Mouse (Mus musculus) lung, embryonic 16.5 days (tissue): ENCODE measurements around the gene Nom1. TPM values are rescaled to one million over a fixed set of nuclear protein-coding genes. Genes with fewer than 3 reads are reported as not detected.
A peak's percentile ranks its signal among the peaks of the same experiment; 100 is the strongest.

Source experiments
- ATAC-seq: fragments of 200-750 bp; cut with Nextera tagmentation; 2 replicates; pipeline ENCODE4 v1.8.0; 2017; ENCODE audit warnings: low read depth, mild to moderate bottlenecking, moderate library complexity
- H3K27ac ChIP-seq: fragments of 300-500 bp; sonication (generic); 2 replicates; pipeline ENCODE4 v1.5.1; 2014; ENCODE audit warnings: mild to moderate bottlenecking, control low read depth, low read length
- H3K27me3 ChIP-seq: fragments of 300-500 bp; sonication (generic); 2 replicates; pipeline ENCODE4 v1.6.1; 2014; ENCODE audit warnings: low read depth, low read length, mixed read lengths; ENCODE audit not compliant: control insufficient read depth, insufficient read depth
- H3K36me3 ChIP-seq: fragments of 300-500 bp; sonication (generic); 2 replicates; pipeline ENCODE4 v1.6.1; 2014; ENCODE audit warnings: low read length; ENCODE audit not compliant: control insufficient read depth, insufficient read depth
- H3K4me1 ChIP-seq: fragments of 300-500 bp; sonication (generic); replicated peaks from 2 replicates; pipeline ENCODE4 v1.6.1; 2014; ENCODE audit warnings: low read length, mixed read lengths; ENCODE audit not compliant: control insufficient read depth, insufficient read depth
- H3K4me2 ChIP-seq: fragments of 300-500 bp; sonication (generic); 2 replicates; pipeline ENCODE4 v1.6.1; 2014; ENCODE audit warnings: low read depth, low read length, control low read depth
- H3K4me3 ChIP-seq: fragments of 300-500 bp; sonication (generic); 2 replicates; pipeline ENCODE4 v1.5.1; 2014; ENCODE audit warnings: mild to moderate bottlenecking, low read length, control low read depth
- H3K9ac ChIP-seq: fragments of 300-500 bp; sonication (generic); 2 replicates; pipeline ENCODE4 v1.6.1; 2014; ENCODE audit warnings: low read length, control low read depth
- H3K9me3 ChIP-seq: fragments of 300-500 bp; sonication (generic); 2 replicates; pipeline ENCODE4 v1.6.1; 2016; ENCODE audit warnings: low read length; ENCODE audit not compliant: control insufficient read depth
- WGBS: fragments of 180-500 bp; shearing (Covaris S2); extraction: QIAGEN DNeasy Blood & Tissue Kit; methylation state at CpG from one replicate; pipeline ENCODE4 v1.1.7; 2014; 5-methylcytosine and 5-hydroxymethylcytosine counted together
- polyA plus RNA-seq: library from polyadenylated mRNA; unstranded; fragments of >200 nt; fragmentation: Nextera tagmentation; extraction: Ambion mirVana; gene quantifications from 2 replicates; pipeline ENCODE4 v1.2.1, GENCODE M21; 2015

Nom1 gene
- polyA plus RNA-seq, 1 experiment from 2014 or later, result 25.0 TPM

- Histone ChIP-seq H3K27ac (no peak overlapping the region), H3K4me3 (no peak overlapping the region), H3K9ac (no peak overlapping the region), H3K9me3 (no peaks in the 10 kb centered on the region), H3K4me2 (no peak overlapping the region), H3K36me3 (no peaks in the 10 kb centered on the region), H3K4me1 (peaks cover 12% of the 10 kb centered on the region), H3K27me3 (peaks cover 96% of the 10 kb centered on the region)
- WGBS, result 6% methylated on average over 1 of the region's 1 CpGs
- ATAC-seq, result no peak
These were observed 41.6 kb downstream of the Nom1 start for GRCm38 (mm10) chr5:29476021-29476420.

GRCm38 (mm10) chr5:29477474-29478207 lies 43.2 kb downstream of the Nom1 start:
- Histone ChIP-seq H3K36me3 (no peaks in the 10 kb centered on the region), H3K4me1 (peaks cover 12% of the 10 kb centered on the region), H3K4me3 (peak overlapping the region; percentile 43), H3K27ac (no peak overlapping the region), H3K9ac (peak overlapping the region; percentile 7; the same call in 1 of the 2 replicates), H3K4me2 (peak overlapping the region; percentile 68), H3K27me3 (peaks cover 96% of the 10 kb centered on the region), H3K9me3 (no peaks in the 10 kb centered on the region)
- WGBS, result under 1% methylated on average over 63 of the region's 73 CpGs
- ATAC-seq, result peak; percentile 40; the same call in 1 of the 2 replicates

- H3K27me3 ChIP-seq, result peaks cover 97% of the 10 kb centered on the region
- H3K27ac ChIP-seq, result no peak within 1 kb of the TSS
- peak within 1 kb of the TSS; percentile 7; the same call in 1 of the 2 replicates for H3K9ac ChIP-seq
- H3K36me3 ChIP-seq, result no peaks in the 10 kb centered on the region
- peak within 1 kb of the TSS; percentile 68 for H3K4me2 ChIP-seq
- WGBS, result under 1% methylated on average over 65 of the region's 65 CpGs
- H3K9me3 ChIP-seq, result no peaks in the 10 kb centered on the region
- peak; percentile 51; the same call in 1 of the 2 replicates for ATAC-seq
- peaks cover 12% of the 10 kb centered on the region for H3K4me1 ChIP-seq
- H3K4me3 ChIP-seq, result peak within 1 kb of the TSS; percentile 43
These were observed 44.0 kb downstream of the Nom1 start, which contains the start of gene Mnx1 for GRCm38 (mm10) chr5:29478208-29479197. Gene Mnx1, minus strand, starts transcription at chr5:29478470.

GRCm38 (mm10) chr5:29479198-29479593 lies 44.7 kb downstream of the Nom1 start:
- Histone ChIP-seq H3K9ac (no peak overlapping the region), H3K36me3 (no peaks in the 10 kb centered on the region), H3K4me2 (no peak overlapping the region), H3K4me3 (no peak overlapping the region), H3K9me3 (no peaks in the 10 kb centered on the region), H3K27me3 (peaks cover 97% of the 10 kb centered on the region), H3K4me1 (peaks cover 12% of the 10 kb centered on the region), H3K27ac (no peak overlapping the region)
- peak; percentile 46; the same call in 1 of the 2 replicates for ATAC-seq
- 1% methylated on average over 14 of the region's 14 CpGs for WGBS

- no peak overlapping the region for H3K9ac ChIP-seq
- ATAC-seq, result no peak
- no peak overlapping the region for H3K27ac ChIP-seq
- H3K27me3 ChIP-seq, result peaks cover 93% of the 10 kb centered on the region
- no peaks in the 10 kb centered on the region for H3K4me1 ChIP-seq
- WGBS, result 10% methylated on average over 4 of the region's 4 CpGs
- H3K36me3 ChIP-seq, result no peaks in the 10 kb centered on the region
- H3K4me3 ChIP-seq, result no peak overlapping the region
- H3K9me3 ChIP-seq, result no peaks in the 10 kb centered on the region
- H3K4me2 ChIP-seq, result no peak overlapping the region
These were observed 49.3 kb downstream of the Nom1 start for GRCm38 (mm10) chr5:29483801-29484200.

GRCm38 (mm10) chr5:29484965-29485940 lies 50.8 kb downstream of the Nom1 start:
- no peaks in the 10 kb centered on the region for H3K4me1 ChIP-seq
- H3K36me3 ChIP-seq, result no peaks in the 10 kb centered on the region
- H3K27ac ChIP-seq, result no peak overlapping the region
- H3K9me3 ChIP-seq, result no peaks in the 10 kb centered on the region
- H3K9ac ChIP-seq, result no peak overlapping the region
- no peak overlapping the region for H3K4me3 ChIP-seq
- ATAC-seq, result no peak
- H3K27me3 ChIP-seq, result peaks cover 88% of the 10 kb centered on the region
- H3K4me2 ChIP-seq, result no peak overlapping the region
- 1% methylated on average over 38 of the region's 38 CpGs for WGBS

GRCm38 (mm10) chr5:29485941-29486320 lies 51.5 kb downstream of the Nom1 start:
- Histone ChIP-seq H3K4me1 (no peaks in the 10 kb centered on the region), H3K27me3 (peaks cover 82% of the 10 kb centered on the region), H3K36me3 (no peaks in the 10 kb centered on the region), H3K4me3 (no peak overlapping the region), H3K9me3 (no peaks in the 10 kb centered on the region), H3K27ac (no peak overlapping the region), H3K9ac (no peak overlapping the region), H3K4me2 (no peak overlapping the region)
- WGBS, result 3% methylated on average over 10 of the region's 10 CpGs
- ATAC-seq, result no peak

- Histone ChIP-seq H3K4me2 (no peak overlapping the region), H3K4me1 (no peaks in the 10 kb centered on the region), H3K9ac (no peak overlapping the region), H3K27me3 (peaks cover 74% of the 10 kb centered on the region), H3K4me3 (no peak overlapping the region), H3K27ac (no peak overlapping the region), H3K9me3 (no peaks in the 10 kb centered on the region), H3K36me3 (no peaks in the 10 kb centered on the region)
- WGBS, result 24% methylated on average over 13 of the region's 13 CpGs
- ATAC-seq, result no peak
These were observed 52.9 kb downstream of the Nom1 start for GRCm38 (mm10) chr5:29487321-29487720.
